Mouse (Mus musculus): ENCODE measurements around the gene Kif12.

Gene Kif12

DNA sequence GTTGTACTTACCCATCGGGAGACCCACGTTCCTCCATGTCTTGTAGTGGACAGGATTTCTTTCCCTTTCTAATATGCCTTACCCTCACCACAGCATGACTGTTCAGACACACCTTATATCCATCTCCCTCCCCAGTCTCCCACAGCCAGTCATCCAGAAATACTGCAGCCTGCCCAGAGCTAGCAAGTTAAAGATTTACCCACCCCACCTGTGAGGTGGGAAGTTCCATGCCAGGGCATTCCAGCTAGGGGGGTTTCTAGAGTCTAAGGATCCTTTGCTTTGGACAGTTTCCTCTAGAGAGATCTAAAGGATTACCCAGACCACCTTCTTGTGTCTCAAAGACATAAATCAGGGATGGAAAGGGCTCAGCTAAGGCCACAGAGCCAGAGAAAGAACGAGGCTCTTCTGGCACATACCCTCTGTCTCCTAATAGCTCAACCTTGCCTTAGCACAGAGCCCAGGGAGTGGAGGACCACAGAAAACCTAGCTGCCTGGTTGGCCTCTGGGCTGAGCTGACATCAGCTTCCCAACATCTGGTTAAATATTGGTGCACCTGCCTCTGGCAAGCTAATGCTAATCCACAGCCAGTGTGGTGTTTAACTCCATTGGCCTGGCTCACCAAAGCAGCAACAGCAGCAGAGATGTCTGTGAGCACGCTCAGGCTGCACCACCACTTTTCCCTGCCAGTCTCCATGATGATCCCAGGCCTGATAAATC, at the start of gene Kif12:
Gene Kif12 (minus strand): TSS at position 163 of the 717 bp plus-strand sequence.
- no peak for DNase-seq

- DNase-seq: peak in 1 of 2 experiments; percentile 76
Observed at GRCm38 (mm10) chr4:63221096-63221958, 49.4 kb upstream of the Kif12 start.

DNA sequence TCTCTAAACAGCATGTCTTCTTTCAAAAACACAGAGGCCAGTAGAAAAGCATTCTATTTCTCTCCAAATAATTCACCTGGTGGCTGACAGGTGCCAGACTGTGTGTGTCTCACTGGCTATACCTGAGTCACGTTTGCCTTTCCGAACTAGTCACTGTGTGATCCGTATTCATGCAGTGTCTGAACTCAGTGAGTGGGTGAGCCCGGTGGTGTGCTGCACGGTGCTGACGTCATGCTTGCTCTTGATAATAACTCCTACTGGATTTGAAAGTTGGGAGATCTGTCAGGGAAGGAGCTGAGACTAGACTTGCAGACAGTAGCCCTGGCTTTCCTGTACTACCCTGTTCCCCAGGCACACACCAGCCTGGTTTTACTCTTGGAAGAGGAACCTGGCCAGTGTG, 47.7 kb upstream of the Kif12 start:
- no peak for DNase-seq

GRCm38 (mm10) chr4:63219059-63219458, 47.1 kb upstream of the Kif12 start:
- DNase-seq: no peak

DNA sequence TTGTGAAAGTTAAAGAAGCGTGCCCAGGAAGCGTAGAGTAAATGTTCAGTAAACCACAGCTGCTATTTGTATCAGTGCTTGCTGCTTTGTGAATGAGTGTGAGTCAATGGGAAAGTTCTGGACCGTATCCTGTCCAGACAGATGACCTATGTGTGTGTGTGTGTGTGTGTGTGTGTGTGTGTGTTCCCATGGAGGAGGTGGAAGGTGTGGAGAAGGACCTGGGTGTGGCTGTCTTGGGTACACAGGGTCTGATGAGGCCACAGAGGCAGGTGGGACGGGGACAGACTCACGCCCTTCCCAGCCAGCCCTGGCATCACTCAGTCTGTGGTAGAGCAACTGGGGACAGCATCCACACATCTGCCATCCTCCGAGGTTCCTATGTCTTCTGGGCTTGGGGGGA, 45.6 kb upstream of the Kif12 start:
- no peak for DNase-seq

DNA sequence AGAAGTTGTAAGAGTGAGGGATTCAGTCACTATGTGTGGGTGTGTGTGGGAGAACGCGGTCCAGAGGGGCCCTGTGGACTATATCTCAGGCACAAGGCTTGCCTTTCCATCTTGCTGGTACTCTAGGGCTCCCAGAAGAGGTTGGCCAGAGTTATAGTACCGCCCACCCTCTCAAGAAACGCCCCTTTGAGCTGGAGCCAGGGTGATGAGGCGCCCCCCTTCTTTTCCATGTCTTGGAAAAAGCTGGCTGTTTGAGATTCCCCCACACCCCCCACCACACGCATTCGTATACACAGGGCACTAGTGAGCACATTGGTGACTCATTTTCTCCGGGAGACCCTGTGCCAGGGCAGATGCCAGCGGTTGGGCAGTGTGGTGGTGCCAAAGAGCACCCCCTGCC, 44.6 kb upstream of the Kif12 start:
- peak; percentile 76 to 83 for DNase-seq

GRCm38 (mm10) chr4:63215993-63216531, 44.1 kb upstream of the Kif12 start:
- peak; percentile 78 to 79 for DNase-seq

GRCm38 (mm10) chr4:63215185-63215992, 43.5 kb upstream of the Kif12 start:
- DNase-seq: peak; percentile 85

GRCm38 (mm10) chr4:63213907-63214621, 42.1 kb upstream of the Kif12 start, which contains the start of gene Col27a1:
TSS of gene Col27a1 (plus strand) at chr4:63214004.
- peak; percentile 39 to 48 for DNase-seq

DNA sequence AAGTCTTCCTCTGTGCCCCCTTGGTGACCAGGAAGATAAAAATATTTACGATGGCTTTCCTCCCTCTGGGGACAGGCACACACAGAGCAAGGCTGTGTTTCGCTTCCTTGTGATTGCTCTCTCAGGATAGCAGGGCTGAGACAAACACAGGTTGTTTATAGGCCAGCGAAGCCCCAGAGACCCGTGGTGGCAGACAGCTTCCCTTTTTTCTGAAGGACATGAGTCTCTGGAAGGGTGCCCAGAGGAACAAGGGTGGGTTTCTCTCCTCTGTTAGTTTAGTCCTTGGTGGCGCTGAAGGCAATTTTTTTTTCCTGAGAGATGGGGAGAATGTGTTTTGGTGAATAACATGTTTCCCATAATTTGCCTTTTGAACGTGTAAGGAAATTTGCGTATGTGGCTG, 33.7 kb upstream of the Kif12 start:
- no peak for DNase-seq

DNA sequence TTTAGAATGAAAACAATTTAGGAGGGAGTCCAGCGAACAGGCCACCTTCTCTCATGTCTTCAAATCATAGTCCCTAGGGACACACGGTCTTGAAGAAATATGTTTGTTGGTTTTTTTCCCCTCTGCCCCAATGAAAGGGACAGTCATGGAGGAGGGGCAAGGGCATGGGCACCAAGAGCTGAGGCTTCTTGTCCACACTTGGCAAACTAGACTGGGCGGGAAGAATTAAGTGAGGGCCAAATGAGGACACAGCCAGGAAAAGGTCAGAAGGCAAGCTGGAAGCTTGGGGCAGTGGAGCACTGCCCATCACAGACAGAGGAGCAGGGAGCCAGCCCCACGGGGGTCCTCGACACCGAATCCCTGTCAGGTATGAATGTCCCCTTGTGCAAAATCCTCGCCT, 31.9 kb upstream of the Kif12 start:
- no peak for DNase-seq

DNA sequence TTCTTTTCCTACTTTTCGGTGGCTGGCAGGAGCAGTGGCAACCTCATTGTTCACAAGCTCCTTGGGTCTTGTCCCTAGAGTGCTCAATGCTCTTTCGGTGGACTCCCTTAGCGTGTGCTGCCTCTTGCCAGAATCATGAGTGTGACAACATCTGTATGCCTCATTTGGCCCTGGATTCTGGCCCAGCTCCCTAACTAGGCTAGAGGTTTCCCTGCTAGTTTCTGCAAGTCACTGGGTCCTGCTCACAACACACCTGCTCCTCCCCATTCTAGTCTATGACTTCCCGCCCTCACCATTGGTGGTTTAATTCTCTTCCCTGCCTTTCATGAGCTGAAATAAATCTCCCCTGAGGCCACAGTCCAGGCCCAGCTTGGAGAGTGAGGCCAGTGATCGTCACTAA, 27.4 kb upstream of the Kif12 start:
- no peak for DNase-seq

GRCm38 (mm10) chr4:63194366-63194765, 22.4 kb upstream of the Kif12 start:
- DNase-seq: peak in 1 of 2 experiments; percentile 19

DNA sequence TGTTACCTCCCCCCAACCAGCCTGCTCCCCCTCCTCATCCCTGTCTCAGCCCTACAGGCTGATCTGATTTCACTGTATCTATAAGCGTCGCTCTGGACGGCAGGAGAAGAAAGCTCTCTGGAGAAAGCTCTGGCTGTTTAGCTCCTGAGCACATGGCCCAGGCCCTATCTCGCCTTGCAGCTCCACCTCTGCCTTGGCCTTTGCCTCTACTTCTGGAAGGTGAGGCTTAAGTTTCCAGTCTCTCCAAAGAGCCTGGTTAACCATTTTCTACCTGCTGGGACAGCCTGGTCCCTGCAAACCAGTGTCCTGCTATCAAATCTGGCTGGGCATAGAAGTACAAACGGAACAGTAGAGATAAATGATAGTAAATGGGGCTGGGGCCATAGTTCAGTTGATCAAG, 19.7 kb upstream of the Kif12 start:
- DNase-seq: no peak

- peak; percentile 63 to 88 for DNase-seq
Observed at GRCm38 (mm10) chr4:63186281-63186870, 14.4 kb upstream of the Kif12 start.

- peak; percentile 72 to 76 for DNase-seq
Observed at GRCm38 (mm10) chr4:63181556-63181955, 9.6 kb upstream of the Kif12 start.

DNA sequence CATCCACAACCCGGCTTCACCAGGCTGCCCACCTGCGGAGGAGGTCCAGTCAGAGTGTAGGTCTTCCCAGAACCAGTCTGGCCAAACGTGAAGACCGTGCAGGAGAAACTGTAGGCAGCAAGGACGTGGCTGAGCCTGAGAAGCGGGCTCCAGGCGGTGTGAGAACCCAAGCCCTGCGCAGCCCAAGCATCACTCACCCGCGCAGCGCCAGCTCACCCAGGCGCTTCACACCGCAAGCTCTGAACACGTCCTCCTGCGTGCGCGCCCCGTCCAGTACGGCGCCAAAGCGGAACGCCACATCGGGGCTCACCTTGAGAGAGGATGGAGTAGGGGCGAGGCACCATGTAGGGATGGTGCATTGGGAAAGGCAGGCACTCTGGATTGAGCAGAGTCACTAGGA, 809 bp downstream of the Kif12 start:
- DNase-seq: no peak

- DNase-seq: no peak
Observed at GRCm38 (mm10) chr4:63170061-63170460, 1.9 kb downstream of the Kif12 start.

GRCm38 (mm10) chr4:63166323-63166722, 5.6 kb downstream of the Kif12 start:
- DNase-seq: no peak

GRCm38 (mm10) chr4:63165636-63166035, 6.3 kb downstream of the Kif12 start:
- no peak for DNase-seq

DNA sequence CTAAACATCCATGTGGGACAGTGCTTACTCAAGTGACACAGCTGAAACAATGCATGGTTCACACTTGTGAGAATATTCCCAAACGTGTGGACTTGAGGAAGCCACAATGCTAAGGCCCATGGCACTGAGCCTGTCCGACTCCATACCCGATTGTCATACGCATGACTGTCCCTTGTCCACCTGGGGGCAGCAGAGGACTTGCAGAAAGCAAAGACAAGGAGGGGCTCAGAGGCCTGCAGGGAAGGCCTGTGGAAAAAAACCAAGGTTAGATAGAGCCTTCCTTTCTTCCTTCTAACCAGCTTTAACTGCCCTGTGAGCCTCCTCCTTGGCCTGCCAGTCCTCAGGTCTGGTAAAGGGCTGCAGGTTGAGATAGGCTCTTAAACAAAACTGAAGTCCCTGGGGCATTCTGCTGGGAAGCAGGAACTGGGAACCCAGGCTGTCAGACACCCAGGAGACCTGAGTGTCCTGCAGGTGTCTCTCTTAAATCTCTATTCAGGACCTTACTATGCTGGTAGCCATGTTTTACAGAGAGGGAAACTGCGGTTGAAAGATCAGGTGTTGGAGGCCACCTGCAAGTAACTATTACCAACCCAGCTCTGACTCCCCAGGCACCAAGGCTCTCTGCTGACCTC, 12.9 kb downstream of the Kif12 start:
- DNase-seq: peak; percentile 80 to 86

Data from lung, postnatal 4 days (tissue).